Mouse (Mus musculus) olfactory bulb, adult 2 months (tissue): ENCODE results near the gene Slit3.

Source experiments
- CTCF ChIP-seq: fragments of 200-500 bp; IDR thresholded peaks from 2 replicates; pipeline ENCODE4 v1.5.1; 2012; ENCODE audit warnings: low read depth, mild to moderate bottlenecking, low read length, moderate library complexity; ENCODE audit not compliant: insufficient read depth
- POLR2A ChIP-seq: fragments of 200-500 bp; IDR thresholded peaks from 2 replicates; pipeline ENCODE4 v1.6.1; 2012; ENCODE audit warnings: mild to moderate bottlenecking, low read depth, low read length, moderate library complexity; ENCODE audit not compliant: insufficient read depth

- TF ChIP-seq CTCF (no peak), POLR2A (no peak)
Observed at GRCm38 (mm10) chr11:35566686-35567085, 445.7 kb downstream of the Slit3 start.
